Mouse (Mus musculus) limb, embryonic 14.5 days (tissue): ENCODE measurements around the gene Atpaf1. TPM values are rescaled to one million over a fixed set of nuclear protein-coding genes. Genes with fewer than 3 reads are reported as not detected.

Experiments
- ATAC-seq: fragments of 200-750 bp; cut with Nextera tagmentation; 2 replicates; pipeline ENCODE4 v1.8.0; 2017; ENCODE audit warnings: low read depth, moderate number of reproducible peaks, moderate TSS enrichment; ENCODE audit not compliant: low FRiP score
- DNase-seq: peaks from one replicate; pipeline ENCODE4 v3.0.0-alpha.2; 2015; ENCODE audit warnings: low spot score
- H3K27ac ChIP-seq: fragments of 300-500 bp; sonication (generic); replicated peaks from 2 replicates; pipeline ENCODE4 v1.5.1; 2014; ENCODE audit warnings: low read depth, mild to moderate bottlenecking, low read length, moderate library complexity, mixed read lengths
- H3K27me3 ChIP-seq: fragments of 300-500 bp; sonication (generic); 2 replicates; pipeline ENCODE4 v1.6.1; 2014; ENCODE audit warnings: low read length, mixed read lengths; ENCODE audit not compliant: control insufficient read depth, insufficient read depth
- H3K36me3 ChIP-seq: fragments of 300-500 bp; sonication (generic); 2 replicates; pipeline ENCODE4 v1.6.1; 2014; ENCODE audit warnings: mild to moderate bottlenecking, low read length, moderate library complexity, mixed read lengths; ENCODE audit not compliant: control insufficient read depth, insufficient read depth
- H3K4me1 ChIP-seq: fragments of 300-500 bp; sonication (generic); 2 replicates; pipeline ENCODE4 v1.6.1; 2014; ENCODE audit warnings: antibody characterized with exemption, low read length, mixed read lengths; ENCODE audit not compliant: control insufficient read depth, insufficient read depth
- H3K4me2 ChIP-seq: fragments of 300-500 bp; sonication (generic); replicated peaks from 2 replicates; pipeline ENCODE4 v1.6.1; 2014; ENCODE audit warnings: low read depth, mild to moderate bottlenecking, low read length, moderate library complexity; ENCODE audit not compliant: severe bottlenecking
- H3K4me3 ChIP-seq: fragments of 300-500 bp; sonication (generic); replicated peaks from 2 replicates; pipeline ENCODE4 v1.5.1; 2014; ENCODE audit warnings: low read length
- H3K9ac ChIP-seq: fragments of 300-500 bp; sonication (generic); 2 replicates; pipeline ENCODE4 v1.6.1; 2014; ENCODE audit warnings: mild to moderate bottlenecking, low read depth, low read length, moderate library complexity; ENCODE audit not compliant: severe bottlenecking
- H3K9me3 ChIP-seq: fragments of 300-500 bp; sonication (generic); 2 replicates; pipeline ENCODE4 v1.6.1; 2016; ENCODE audit warnings: low read length; ENCODE audit not compliant: control insufficient read depth
- POLR2A ChIP-seq: fragments of 200-500 bp; IDR thresholded peaks from 2 replicates; pipeline ENCODE4 v1.8.0; 2012; ENCODE audit warnings: inconsistent platforms, mild to moderate bottlenecking, moderate library complexity, borderline replicate concordance; ENCODE audit not compliant: insufficient read depth, insufficient read length; ENCODE audit errors: extremely low read depth
- WGBS: fragments of 180-500 bp; shearing (Covaris S2); extraction: QIAGEN DNeasy Blood & Tissue Kit; methylation state at CpG from one replicate; pipeline ENCODE4 v1.1.7; 2014; 5-methylcytosine and 5-hydroxymethylcytosine counted together
- polyA plus RNA-seq, 2 experiments: library from polyadenylated mRNA; depleted of rRNA in 1 of 2; stranded (reverse) in 1 of 2; unstranded in 1 of 2; fragments of >200 nt; fragmentation: Nextera tagmentation in 1 of 2; extraction: Ambion mirVana in 1 of 2; gene quantifications; 2 replicates each; pipeline versions ENCODE4 v1.2.1 to v1.2.3; 2012 to 2014

Gene Atpaf1
- polyA plus RNA-seq, 2 experiments = 29.9 to 57.1 TPM

GRCm38 (mm10) chr4:115827888-115828571 lies 43.4 kb downstream of the Atpaf1 start, which contains the start of gene Mob3c:
TSS of gene Mob3c (plus strand) at chr4:115828092.
- H3K9me3 ChIP-seq = no peaks in the 10 kb centered on the region
- peak within 1 kb of the TSS; percentile 72; the same call in 1 of the 2 replicates for H3K27ac ChIP-seq
- WGBS = 1% methylated on average over 43 of the region's 57 CpGs
- DNase-seq (peak; percentile 84), ATAC-seq (peak; percentile 92)
- peak within 1 kb of the TSS; percentile 80 for H3K4me2 ChIP-seq
- 0 out of 2 replicates have a peak, but pooled peaks have one; percentile 21 for TF ChIP-seq POLR2A
- H3K9ac ChIP-seq = peak within 1 kb of the TSS; percentile 72
- peak within 1 kb of the TSS; percentile 83 for H3K4me3 ChIP-seq
- peaks cover 18% of the 10 kb centered on the region for H3K36me3 ChIP-seq
- no peaks in the 10 kb centered on the region for H3K27me3 ChIP-seq
- H3K4me1 ChIP-seq = peaks cover 5% of the 10 kb centered on the region

- Histone ChIP-seq H3K27me3 (no peaks in the 10 kb centered on the region), H3K9ac (peak overlapping the region; percentile 72), H3K36me3 (peaks cover 18% of the 10 kb centered on the region), H3K4me3 (peak overlapping the region; percentile 83), H3K4me2 (peak overlapping the region; percentile 80), H3K27ac (no peak overlapping the region), H3K4me1 (peaks cover 5% of the 10 kb centered on the region), H3K9me3 (no peaks in the 10 kb centered on the region)
- no peak for TF ChIP-seq POLR2A
- no peak for DNase-seq
- ATAC-seq = no peak; the same call in 1 of the 2 replicates
- WGBS = 4% methylated on average over 8 of the region's 8 CpGs
These were observed 43.9 kb downstream of the Atpaf1 start for GRCm38 (mm10) chr4:115828572-115828902.

- WGBS = 82% methylated on average over 5 of the region's 5 CpGs
- no peak for TF ChIP-seq POLR2A
- no peak overlapping the region for H3K4me3 ChIP-seq
These were observed 45.9 kb downstream of the Atpaf1 start for GRCm38 (mm10) chr4:115830491-115830890.

GRCm38 (mm10) chr4:115831221-115831620 lies 46.6 kb downstream of the Atpaf1 start:
- no peak for ATAC-seq
- H3K4me3 ChIP-seq = no peak overlapping the region
- no peak overlapping the region for H3K4me2 ChIP-seq
- peaks cover 5% of the 10 kb centered on the region for H3K4me1 ChIP-seq
- no peaks in the 10 kb centered on the region for H3K9me3 ChIP-seq
- H3K9ac ChIP-seq = no peak overlapping the region
- peaks cover 33% of the 10 kb centered on the region for H3K36me3 ChIP-seq
- WGBS = 93% methylated on average over 22 of the region's 22 CpGs
- TF ChIP-seq POLR2A = no peak
- DNase-seq = no peak
- no peak overlapping the region for H3K27ac ChIP-seq
- H3K27me3 ChIP-seq = no peaks in the 10 kb centered on the region

More at GRCm38 (mm10) chr4:115830491-115830890, 45.9 kb downstream of the Atpaf1 start:
- DNase-seq = no peak
- Histone ChIP-seq H3K9ac (no peak overlapping the region), H3K9me3 (no peaks in the 10 kb centered on the region), H3K4me2 (no peak overlapping the region), H3K27ac (no peak overlapping the region), H3K4me1 (peaks cover 5% of the 10 kb centered on the region), H3K27me3 (no peaks in the 10 kb centered on the region), H3K36me3 (peaks cover 29% of the 10 kb centered on the region)
- ATAC-seq = no peak

- ATAC-seq = no peak
- Histone ChIP-seq H3K27me3 (no peaks in the 10 kb centered on the region), H3K9ac (no peak overlapping the region), H3K4me2 (no peak overlapping the region), H3K4me3 (no peak overlapping the region), H3K4me1 (peaks cover 5% of the 10 kb centered on the region), H3K9me3 (no peaks in the 10 kb centered on the region), H3K36me3 (peaks cover 33% of the 10 kb centered on the region), H3K27ac (no peak overlapping the region)
- 54% methylated on average over 2 of the region's 2 CpGs for WGBS
- no peak for DNase-seq
- no peak for TF ChIP-seq POLR2A
These were observed 47.4 kb downstream of the Atpaf1 start for GRCm38 (mm10) chr4:115832040-115832439.
